Mouse (Mus musculus): ENCODE data around the gene Fam104a.

- TF ChIP-seq CTCF (conservative IDR thresholded peaks at IDR 0.05; ENCODE audit: insufficient read depth, insufficient read length, low read depth, low read length) (peak; percentile 93), POLR2A (IDR thresholded peaks at IDR 0.05; ENCODE audit: low read depth, low read length) (no peak)
Measured at GRCm38 (mm10) chr11:113648152-113648551, 35.8 kb downstream of the Fam104a start.

Data from kidney, adult 2 months (tissue).